Mouse (Mus musculus) Patski (cell line): ENCODE results near the gene Olfr1049. TPM values are rescaled to one million over a fixed set of nuclear protein-coding genes. Genes with fewer than 3 reads are reported as not detected.
"Not testable (repeated sequence)": the region's sequence is repeated elsewhere in the genome, so short reads cannot be mapped to it uniquely, and the experiment has no call there.

Experiments used
- ATAC-seq: fragments of 100-300 bp; one replicate; pipeline ENCODE4 v1.8.0; 2021
- CTCF ChIA-PET: fragments of 350-600 bp; sonication (Branson Sonifier 250); formaldehyde crosslinking; loops from one replicate; lab custom pipeline; 2022; ENCODE audit warnings: inconsistent platforms; lab: Charles Lee
- POLR2A ChIA-PET: fragments of 350-600 bp; sonication (Branson Sonifier 250); formaldehyde crosslinking; loops from one replicate; lab custom pipeline; 2022; ENCODE audit warnings: antibody characterized with exemption, inconsistent platforms; lab: Charles Lee
- DNase-seq: peaks from one replicate; pipeline ENCODE4 v3.0.0-alpha.2; 2011; ENCODE audit warnings: low read depth, low spot score
- H3K27me3 ChIP-seq: fragments of 371-371 bp; one replicate; pipeline ENCODE4 v1.5.1; 2021
- CTCF ChIP-seq: fragments of 100-300 bp; IDR thresholded peaks from one replicate; pipeline ENCODE4 v1.5.1; 2021
- in situ Hi-C: fragments of 300-500 bp; cut with MboI; formaldehyde crosslinking; loops from 3 replicates; pipeline ENCODE4 v1.11.1; 2018; ENCODE audit warnings: low pct_unique_long_range_greater_than_20kb, mixed read lengths
- polyA plus RNA-seq: library from polyadenylated mRNA; unstranded; gene quantifications from one replicate; pipeline ENCODE4 v1.2.3, GENCODE M21; 2021

Gene Olfr1049
- polyA plus RNA-seq = not detected

- POLR2A ChIA-PET, CTCF ChIA-PET, H3K27me3 ChIP-seq, ATAC-seq, in situ Hi-C loops, DNase-seq: not testable (repeated sequence)
Measured at GRCm38 (mm10) chr2:86258228-86258627, at the start of gene Olfr1049. Gene Olfr1049 (minus strand): TSS chr2:86258328.

- ChIA-PET POLR2A (no interaction called here), CTCF (no interaction called here)
- TF ChIP-seq CTCF = no peak
- H3K27me3 ChIP-seq = no peaks in the 10 kb centered on the region
- ATAC-seq (no peak), DNase-seq (no peak)
- in situ Hi-C loops = no loop called here
Measured at GRCm38 (mm10) chr2:86292155-86292554, 34.0 kb upstream of the Olfr1049 start, which contains the start of gene Olfr1052. Gene Olfr1052 (plus strand): TSS chr2:86292455.

- CTCF ChIA-PET, POLR2A ChIA-PET, DNase-seq, H3K27me3 ChIP-seq, in situ Hi-C loops, ATAC-seq: not testable (repeated sequence)
Measured at GRCm38 (mm10) chr2:86278988-86279387, 20.9 kb upstream of the Olfr1049 start, which contains the start of gene Olfr1051. Gene Olfr1051 (minus strand): TSS chr2:86279088.

- no peak for DNase-seq
- CTCF ChIA-PET = no interaction called here
- in situ Hi-C loops = no loop called here
- POLR2A ChIA-PET = no interaction called here
- no peaks in the 10 kb centered on the region for H3K27me3 ChIP-seq
- no peak for TF ChIP-seq CTCF
- no peak for ATAC-seq
Measured at GRCm38 (mm10) chr2:86240189-86240588, 17.9 kb downstream of the Olfr1049 start, which contains the start of gene Olfr1048. Gene Olfr1048 (minus strand): TSS chr2:86240289.

- DNase-seq = no peak
- no peak for ATAC-seq
- in situ Hi-C loops = no loop called here
- no peak for TF ChIP-seq CTCF
- ChIA-PET POLR2A (no interaction called here), CTCF (no interaction called here)
- H3K27me3 ChIP-seq = no peaks in the 10 kb centered on the region
Measured at GRCm38 (mm10) chr2:86231301-86231700, 26.8 kb downstream of the Olfr1049 start, which contains the start of gene Olfr1047. Gene Olfr1047 (minus strand): TSS chr2:86231401.

GRCm38 (mm10) chr2:86219214-86219613 is 38.9 kb downstream of the Olfr1049 start, which contains the start of gene Olfr1046:
Gene Olfr1046 (minus strand): TSS chr2:86219314.
- no peaks in the 10 kb centered on the region for H3K27me3 ChIP-seq
- POLR2A ChIA-PET = no interaction called here
- DNase-seq (no peak), ATAC-seq (no peak)
- in situ Hi-C loops = no loop called here
- CTCF ChIA-PET = no interaction called here
- TF ChIP-seq CTCF = no peak

Other genes starting within 250 kb of the Olfr1049 start
- gene Olfr1033, start 237.7 kb downstream of the Olfr1049 start, polyA plus RNA-seq = not detected
- not detected for gene Olfr1034, start 212.5 kb downstream of the Olfr1049 start, polyA plus RNA-seq
- not detected for gene Olfr1036, start 184.3 kb downstream of the Olfr1049 start, polyA plus RNA-seq
- gene Olfr1037, start 170.9 kb downstream of the Olfr1049 start, polyA plus RNA-seq = not detected
- gene Olfr1039, start 122.4 kb downstream of the Olfr1049 start, polyA plus RNA-seq = not detected
- not detected for gene Olfr1040, start 111.6 kb downstream of the Olfr1049 start, polyA plus RNA-seq
- gene Olfr1042, start 96.5 kb downstream of the Olfr1049 start, polyA plus RNA-seq = not detected
- not detected for gene Olfr1043, start 90.8 kb downstream of the Olfr1049 start, polyA plus RNA-seq
- gene Olfr1044, start 80.5 kb downstream of the Olfr1049 start, polyA plus RNA-seq = not detected
- not detected for gene Olfr52, start 72.6 kb downstream of the Olfr1049 start, polyA plus RNA-seq
- gene Olfr1045, start 55.3 kb downstream of the Olfr1049 start, polyA plus RNA-seq = not detected
- gene Olfr1046, start 39.0 kb downstream of the Olfr1049 start, polyA plus RNA-seq = not detected
- not detected for gene Olfr1047, start 26.9 kb downstream of the Olfr1049 start, polyA plus RNA-seq
- gene Olfr1048, start 18.0 kb downstream of the Olfr1049 start, polyA plus RNA-seq = not detected
- gene Olfr1051, start 20.8 kb upstream of the Olfr1049 start, polyA plus RNA-seq = not detected
- not detected for gene Olfr1052, start 34.1 kb upstream of the Olfr1049 start, polyA plus RNA-seq
- not detected for gene Olfr1053, start 57.0 kb upstream of the Olfr1049 start, polyA plus RNA-seq
- gene Olfr1054, start 77.1 kb upstream of the Olfr1049 start, polyA plus RNA-seq = not detected
- gene Olfr1055, start 92.0 kb upstream of the Olfr1049 start, polyA plus RNA-seq = not detected
- not detected for gene Olfr1056, start 104.1 kb upstream of the Olfr1049 start, polyA plus RNA-seq
- gene Olfr1057, start 120.1 kb upstream of the Olfr1049 start, polyA plus RNA-seq = not detected
- not detected for gene Olfr1058, start 130.2 kb upstream of the Olfr1049 start, polyA plus RNA-seq
- not detected for gene Olfr1061, start 155.7 kb upstream of the Olfr1049 start, polyA plus RNA-seq
- not detected for gene Olfr1062, start 168.4 kb upstream of the Olfr1049 start, polyA plus RNA-seq
- not detected for gene Olfr1065, start 192.3 kb upstream of the Olfr1049 start, polyA plus RNA-seq
- not detected for gene Olfr1066, start 197.9 kb upstream of the Olfr1049 start, polyA plus RNA-seq
- gene Olfr228, start 229.1 kb upstream of the Olfr1049 start, polyA plus RNA-seq = not detected